Mouse (Mus musculus) G1E (cell line): ENCODE results near the gene Olfr594.
"Not testable (repeated sequence)": the region's sequence is repeated elsewhere in the genome, so short reads cannot be mapped to it uniquely, and the experiment has no call there.

Experiments
- CTCF ChIP-seq: IDR thresholded peaks from 2 replicates; pipeline ENCODE4 v1.5.1; 2012; ENCODE audit warnings: low read depth, low read length, inconsistent platforms, mixed read lengths
- GATA1 ChIP-seq: IDR thresholded peaks from 2 replicates; pipeline ENCODE4 v1.6.1; 2012; ENCODE audit warnings: borderline replicate concordance, low read length, inconsistent platforms, mixed read lengths

GRCm38 (mm10) chr7:103184503-103184902 lies 32.3 kb upstream of the Olfr594 start, which contains the start of gene Olfr592:
- not testable (repeated sequence) for TF ChIP-seq CTCF, GATA1
